ENCODE assay signal across 13 mouse cellular contexts in genomic region chr3:152264374-152264773, GRCm38 (mm10). TPM values are rescaled to one million over a fixed set of nuclear protein-coding genes. Genes with fewer than 3 reads are reported as not detected.
DNase-seq lines count a peak whose midpoint lies in the region; ATAC-seq lines count a peak whose summit lies in the region.
"Had no signal": no experiment of that assay in that cellular context is flagged by ENCODE, and none has a peak within 500 bp of the region (broad histone marks: within the 10 kb centered on the region; RNA-seq: fewer than 3 reads in every experiment).

No protein-coding gene starts in this region.

- H3K4me1 ChIP-seq in heart, embryonic 14.5 days (ENCODE audit: control insufficient read depth in 2 of 2, insufficient read depth in 2 of 2, low read length in 2 of 2) = peaks cover 18 to 45% of the 10 kb centered on the region in 2 experiments
- H3K4me1 ChIP-seq in neural tube, embryonic 12.5 days = peaks cover 24% of the 10 kb centered on the region
- H3K4me1 ChIP-seq in intestine, embryonic 16.5 days (ENCODE audit: control insufficient read depth, insufficient read depth, low read length) = peaks cover 7% of the 10 kb centered on the region; the same call in 1 of the 2 replicates

- no peak for ATAC-seq in heart, embryonic 14.5 days (ENCODE audit: insufficient number of reproducible peaks, insufficient read depth, low FRiP score, low read depth)
- ATAC-seq in neural tube, embryonic 12.5 days (ENCODE audit: low FRiP score, low read depth) = no peak
- no peak for ATAC-seq in intestine, embryonic 16.5 days

- H3K9ac ChIP-seq in heart, embryonic 14.5 days (ENCODE audit: low read length) = peak overlapping the region; percentile 99
- no peak overlapping the region for H3K9ac ChIP-seq in neural tube, embryonic 12.5 days
- peak overlapping the region; percentile 48; the same call in 1 of the 2 replicates for H3K9ac ChIP-seq in intestine, embryonic 16.5 days (ENCODE audit: low read depth, low read length)
- H3K9ac ChIP-seq: forebrain, embryonic 13.5 days; liver, embryonic 14.5 days had no signal

- H3K36me3 ChIP-seq in heart, embryonic 14.5 days (ENCODE audit: control insufficient read depth, insufficient read depth, low read length) = peaks cover 23% of the 10 kb centered on the region; the same call in 1 of the 2 replicates
- no peaks in the 10 kb centered on the region for H3K36me3 ChIP-seq in neural tube, embryonic 12.5 days
- no peaks in the 10 kb centered on the region for H3K36me3 ChIP-seq in intestine, embryonic 16.5 days (ENCODE audit: control insufficient read depth, insufficient read depth, low read length)

- peak overlapping the region; percentile 99 to 100 for H3K27ac ChIP-seq in heart, embryonic 14.5 days (replicated peaks in 1 of 2; ENCODE audit: control insufficient read depth in 1 of 2, insufficient read depth in 1 of 2, low read depth in 2 of 2, low read length in 2 of 2)
- no peak overlapping the region for H3K27ac ChIP-seq in neural tube, embryonic 12.5 days
- H3K27ac ChIP-seq in intestine, embryonic 16.5 days (ENCODE audit: low read length) = no peak overlapping the region
- H3K27ac ChIP-seq: forebrain, embryonic 13.5 days; liver, embryonic 14.5 days had no signal

- 25% methylated on average over 10 of the region's 10 CpGs for WGBS in heart, embryonic 14.5 days
- WGBS in neural tube, embryonic 12.5 days = 30% methylated on average over 10 of the region's 10 CpGs
- WGBS in intestine, embryonic 16.5 days = 50% methylated on average over 10 of the region's 10 CpGs

- intact Hi-C loops in heart, postnatal 14 days (cut with DNase I) = no loop called here

- peak overlapping the region; percentile 88 for H3K4me2 ChIP-seq in heart, embryonic 14.5 days (ENCODE audit: low read length)
- peak overlapping the region; percentile 95; the same call in 1 of the 2 replicates for H3K4me2 ChIP-seq in neural tube, embryonic 12.5 days (replicated peaks)
- H3K4me2 ChIP-seq in intestine, embryonic 16.5 days (ENCODE audit: low read depth, low read length) = peak overlapping the region; percentile 21; the same call in 1 of the 2 replicates

- H3K4me3 ChIP-seq in heart, embryonic 14.5 days (ENCODE audit: control insufficient read depth in 1 of 2, insufficient read depth in 1 of 2, low read depth in 1 of 2, low read length in 2 of 2) = peak overlapping the region; percentile 75 to 78
- no peak overlapping the region for H3K4me3 ChIP-seq in neural tube, embryonic 12.5 days
- peak overlapping the region; percentile 62 for H3K4me3 ChIP-seq in intestine, embryonic 16.5 days (ENCODE audit: low read length)

- no peaks in the 10 kb centered on the region for H3K9me3 ChIP-seq in heart, embryonic 14.5 days (ENCODE audit: control insufficient read depth, low read length)
- H3K9me3 ChIP-seq in neural tube, embryonic 12.5 days = no peaks in the 10 kb centered on the region
- no peaks in the 10 kb centered on the region for H3K9me3 ChIP-seq in intestine, embryonic 16.5 days (ENCODE audit: control insufficient read depth, low read length)
- H3K9me3 ChIP-seq: forebrain, embryonic 13.5 days had no signal

- DNase-seq in heart, postnatal 14 days = no peak
- DNase-seq in neural tube, embryonic 10.5 days (ENCODE audit: extremely low spot score, low spot score) = no peak
- no peak for DNase-seq in yolk sac, embryonic 10.5 days (ENCODE audit: low spot score)
- DNase-seq in B cell, adult 2 months = no peak
- DNase-seq: adrenal gland, postnatal 25 days; gastrocnemius, postnatal 36 days; retina, postnatal 1 day; thymus, postnatal 25 days had no signal

- no peaks in the 10 kb centered on the region for H3K27me3 ChIP-seq in heart, embryonic 14.5 days (ENCODE audit: control insufficient read depth, insufficient read depth, low read length)
- H3K27me3 ChIP-seq in neural tube, embryonic 12.5 days (replicated peaks) = peaks cover 24% of the 10 kb centered on the region
- 0 out of 2 replicates have a peak, but pooled peaks cover 2% of the 10 kb centered on the region for H3K27me3 ChIP-seq in intestine, embryonic 16.5 days (replicated peaks; ENCODE audit: control insufficient read depth, insufficient read depth, low read length)

RNA-seq across cellular contexts. Expression of gene Nexn, which starts 1.8 kb away (rescaled TPM):
- 238 and 249 TPM in 2 replicates for polyA plus RNA-seq in heart, embryonic 14.5 days (2014; fragmentation: Nextera tagmentation; extraction: Ambion mirVana)
- total RNA-seq in heart, postnatal 14 days (2021) = 100 to 1,000 TPM; 297 to 301 TPM
- 5.1 and 9.0 TPM in 2 replicates for polyA plus RNA-seq in neural tube, embryonic 12.5 days (2016; fragmentation: Nextera tagmentation; extraction: Ambion mirVana)
- polyA plus RNA-seq in intestine, embryonic 16.5 days (2015; fragmentation: Nextera tagmentation; extraction: Ambion mirVana) = 21.6 and 21.7 TPM in 2 replicates

RNA-seq across cellular contexts. Expression of gene Fubp1, which starts 54.2 kb away (rescaled TPM):
- polyA plus RNA-seq in heart, embryonic 14.5 days (2014; fragmentation: Nextera tagmentation; extraction: Ambion mirVana) = 113 and 117 TPM in 2 replicates
- total RNA-seq in heart, postnatal 14 days (2021) = 10 to 100 TPM; 68.1 to 80.6 TPM
- polyA plus RNA-seq in neural tube, embryonic 12.5 days (2016; fragmentation: Nextera tagmentation; extraction: Ambion mirVana) = 337 and 352 TPM in 2 replicates
- 143 and 157 TPM in 2 replicates for polyA plus RNA-seq in intestine, embryonic 16.5 days (2015; fragmentation: Nextera tagmentation; extraction: Ambion mirVana)

RNA-seq across cellular contexts. Expression of gene Dnajb4, which starts 54.3 kb away (rescaled TPM):
- 46.2 and 47.9 TPM in 2 replicates for polyA plus RNA-seq in heart, embryonic 14.5 days (2014; fragmentation: Nextera tagmentation; extraction: Ambion mirVana)
- total RNA-seq in heart, postnatal 14 days (2021) = 10 to 100 TPM; 74.3 to 80.3 TPM
- 30.3 and 31.5 TPM in 2 replicates for polyA plus RNA-seq in neural tube, embryonic 12.5 days (2016; fragmentation: Nextera tagmentation; extraction: Ambion mirVana)
- 21.7 and 23.2 TPM in 2 replicates for polyA plus RNA-seq in intestine, embryonic 16.5 days (2015; fragmentation: Nextera tagmentation; extraction: Ambion mirVana)

Comparison
In these comparisons a context has a peak if more than half of its experiments do, and no peak if none do; other contexts are left out.
1. H3K27ac ChIP-seq: peak in heart, embryonic 14.5 days (2 of 2); none in neural tube, embryonic 12.5 days (single experiment) and intestine, embryonic 16.5 days (single experiment).
2. H3K4me2 ChIP-seq: peak in every context shown above with its lines; median percentile 95 in neural tube, embryonic 12.5 days; 88 in heart, embryonic 14.5 days; 21 in intestine, embryonic 16.5 days.
3. RNA of gene Nexn, which starts 1.8 kb away (polyA plus RNA-seq): 238 to 249 TPM in heart, embryonic 14.5 days; 21.6 to 21.7 TPM in intestine, embryonic 16.5 days and 5.1 to 9.0 TPM in neural tube, embryonic 12.5 days; every median in the first group is over 10 times any median in the second.